Mouse (Mus musculus) telencephalon, adult 2 months (tissue): ENCODE data around the gene Nrros.

Experiments
- DNase-seq: peaks from one replicate; pipeline ENCODE4 v3.0.0-alpha.2; 2011; ENCODE audit warnings: low read depth, low spot score

Nrros gene

GRCm38 (mm10) chr16:32163392-32163791 is 2.0 kb downstream of the Nrros start:
- no peak for DNase-seq

DNA sequence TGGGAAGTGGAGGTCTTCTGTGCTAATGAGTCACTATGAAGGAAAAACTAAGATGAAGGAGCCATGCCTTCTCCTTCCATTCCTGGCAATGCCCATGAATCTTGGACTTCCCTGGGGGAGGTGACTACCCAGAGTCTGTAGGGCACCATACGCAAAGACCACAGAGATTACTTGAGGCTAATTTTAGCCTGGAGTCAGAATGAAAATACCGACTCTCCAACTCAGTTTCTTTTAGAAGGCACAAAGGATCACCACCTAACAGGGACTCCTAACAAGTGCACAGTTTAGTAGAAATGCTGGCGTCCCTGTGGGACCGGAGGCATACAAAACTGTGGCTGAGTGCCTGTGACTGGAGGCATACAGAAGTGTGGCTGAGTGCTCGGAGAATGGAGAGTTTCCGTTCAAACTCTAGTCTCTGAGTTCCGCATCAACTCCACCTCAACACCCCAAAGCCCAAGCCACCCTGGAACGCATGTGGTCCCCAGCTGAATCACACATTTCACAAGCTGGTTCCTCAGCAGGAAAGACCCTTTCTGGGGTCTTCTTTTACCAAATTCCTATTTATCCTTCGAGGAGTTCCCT is 4.6 kb downstream of the Nrros start:
- DNase-seq: no peak

GRCm38 (mm10) chr16:32158966-32159365 is 6.4 kb downstream of the Nrros start:
- DNase-seq: no peak

DNA sequence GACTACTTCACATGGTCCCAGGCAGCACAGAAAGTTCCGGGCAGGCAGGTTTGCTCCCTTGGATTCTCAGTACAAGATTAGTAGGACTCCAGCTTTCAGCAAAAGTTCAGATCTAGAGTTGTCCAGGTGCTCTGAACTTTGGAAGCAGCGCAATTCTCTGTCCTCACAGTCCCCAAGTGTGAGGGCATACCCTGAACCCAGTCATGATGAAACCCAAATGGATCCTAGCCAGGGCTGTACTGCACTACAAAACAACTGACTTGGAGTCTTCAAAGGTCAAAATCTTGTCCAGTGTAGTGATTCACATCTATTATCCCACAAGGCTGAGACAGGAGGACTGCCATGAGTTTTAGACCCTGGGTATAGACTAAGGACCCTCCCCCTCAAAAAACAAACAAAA is 8.0 kb downstream of the Nrros start:
- DNase-seq: no peak

- DNase-seq: no peak
Observed at GRCm38 (mm10) chr16:32156719-32157118, 8.7 kb downstream of the Nrros start.

DNA sequence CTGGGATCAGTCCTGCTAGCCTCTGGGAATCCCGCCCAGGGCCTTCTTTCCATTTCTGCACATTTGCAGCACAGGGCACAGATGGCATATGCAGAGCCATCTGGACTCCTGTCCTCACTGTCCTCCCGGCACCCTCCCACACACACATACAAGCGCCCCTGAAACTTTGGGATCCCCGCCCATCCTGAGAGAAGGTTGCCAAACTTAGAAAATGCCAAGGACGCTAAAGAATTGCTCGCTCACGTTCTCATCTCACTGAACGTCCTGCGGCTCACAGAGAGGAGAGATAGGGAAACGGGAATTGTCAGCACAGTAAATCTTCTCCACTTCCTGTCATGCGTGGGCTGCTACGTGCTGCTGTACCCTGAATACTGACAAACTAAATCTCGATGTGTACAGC is 11.0 kb downstream of the Nrros start:
- DNase-seq: peak; percentile 88

DNA sequence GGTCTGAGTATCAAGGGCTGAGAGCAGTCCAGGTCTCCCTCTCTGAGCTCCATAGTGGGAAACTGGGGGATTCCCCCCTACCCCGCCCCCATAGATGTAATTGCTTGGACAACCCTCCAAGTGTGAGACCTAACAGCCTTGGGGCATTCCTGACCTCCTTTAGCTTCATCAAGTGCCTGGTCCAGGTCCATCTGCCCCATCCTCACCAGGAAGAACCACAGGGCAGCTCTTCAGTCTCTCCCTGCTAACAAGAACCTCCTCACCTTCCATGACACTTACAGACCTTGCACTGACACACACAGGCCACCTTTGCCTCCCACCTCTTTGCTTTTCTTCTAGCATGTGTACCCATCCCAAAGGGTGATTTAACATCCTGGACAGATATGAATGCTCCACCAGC is 11.4 kb downstream of the Nrros start:
- DNase-seq: no peak

- no peak for DNase-seq
Observed at GRCm38 (mm10) chr16:32147589-32148207, 17.7 kb downstream of the Nrros start.

DNA sequence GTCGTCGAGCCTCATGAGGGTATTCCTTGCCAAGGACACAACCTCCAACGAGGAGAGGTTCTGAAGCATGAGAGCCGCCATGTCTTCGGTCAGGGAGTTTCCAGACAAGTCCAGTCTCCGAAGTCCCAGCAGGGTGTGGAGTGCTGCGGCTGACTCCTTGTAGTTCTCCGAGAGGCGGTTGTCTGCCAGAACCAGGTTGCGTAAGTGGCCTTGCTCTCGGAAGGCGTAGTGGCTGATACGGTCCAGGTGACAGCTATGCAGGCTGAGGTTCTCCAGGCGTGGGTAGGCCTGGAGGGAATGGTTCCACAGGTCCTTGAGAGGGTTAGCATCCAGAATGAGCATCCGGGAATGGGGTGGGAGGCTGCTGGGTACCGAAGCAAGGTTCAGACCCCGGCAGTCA is 20.8 kb downstream of the Nrros start:
- DNase-seq: no peak

DNA sequence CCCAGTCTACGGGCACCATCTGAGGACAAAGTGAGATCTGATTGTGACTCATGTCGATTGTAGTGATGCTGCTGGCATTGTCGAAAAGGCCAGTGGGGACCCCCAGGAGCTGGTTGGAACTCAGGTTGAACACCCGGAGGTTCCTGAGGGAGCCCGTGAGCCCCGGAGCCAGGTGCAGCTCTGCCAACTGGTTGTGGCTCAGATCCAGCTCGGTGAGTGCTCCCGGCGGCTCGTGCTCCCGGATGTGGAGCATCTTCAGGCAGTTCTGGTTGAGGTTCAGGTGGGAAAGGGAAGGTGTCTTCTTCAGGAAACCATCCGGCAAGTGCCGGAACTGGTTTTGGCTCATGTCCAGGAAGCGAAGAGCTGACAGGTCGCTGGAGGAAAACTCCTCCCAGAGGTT is 21.6 kb downstream of the Nrros start:
- no peak for DNase-seq

DNA sequence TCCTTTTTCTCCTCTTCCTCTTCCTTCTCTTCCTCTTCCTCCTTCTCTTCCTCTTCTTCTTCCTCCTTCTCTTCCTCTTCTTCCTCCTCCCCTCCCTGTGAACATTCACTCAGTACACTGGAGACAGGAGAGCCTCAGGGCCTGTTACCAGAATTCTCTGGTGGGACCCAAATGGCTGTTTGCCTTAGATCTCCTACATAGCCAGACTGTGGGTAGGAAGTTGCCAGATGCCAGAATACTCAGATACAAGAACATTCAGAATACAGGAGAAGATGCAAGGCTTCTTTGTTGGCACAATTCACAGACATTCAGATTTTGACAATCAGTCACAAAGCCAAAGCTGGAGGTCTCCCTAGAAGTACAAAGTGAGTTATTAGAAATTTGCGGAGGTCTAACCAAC is 26.4 kb downstream of the Nrros start:
- peak; percentile 38 for DNase-seq

DNA sequence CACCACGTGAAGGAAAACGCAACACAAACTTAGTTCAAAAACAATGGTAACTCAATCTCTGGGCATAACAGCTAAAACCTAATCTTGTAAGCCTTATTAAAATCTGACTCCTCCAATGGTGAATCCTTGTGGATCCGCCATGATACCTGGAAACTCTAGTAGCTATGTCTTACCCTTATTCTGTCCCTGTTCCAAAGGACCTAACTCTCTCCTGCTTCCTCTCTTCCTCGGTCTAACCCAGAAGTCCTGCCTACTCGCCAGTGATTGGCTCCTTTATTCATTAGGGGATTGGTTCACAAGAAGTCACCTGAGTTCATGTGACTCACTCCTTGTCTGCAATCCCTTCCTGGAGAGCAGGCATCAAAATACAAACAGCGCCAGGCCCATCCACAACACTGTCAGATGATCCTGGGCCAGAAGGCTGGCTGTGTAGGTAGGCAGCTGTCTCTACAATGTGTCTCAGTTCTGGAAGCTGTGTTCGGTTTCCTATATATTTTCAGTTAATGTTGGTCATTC is 29.5 kb downstream of the Nrros start:
- no peak for DNase-seq

DNA sequence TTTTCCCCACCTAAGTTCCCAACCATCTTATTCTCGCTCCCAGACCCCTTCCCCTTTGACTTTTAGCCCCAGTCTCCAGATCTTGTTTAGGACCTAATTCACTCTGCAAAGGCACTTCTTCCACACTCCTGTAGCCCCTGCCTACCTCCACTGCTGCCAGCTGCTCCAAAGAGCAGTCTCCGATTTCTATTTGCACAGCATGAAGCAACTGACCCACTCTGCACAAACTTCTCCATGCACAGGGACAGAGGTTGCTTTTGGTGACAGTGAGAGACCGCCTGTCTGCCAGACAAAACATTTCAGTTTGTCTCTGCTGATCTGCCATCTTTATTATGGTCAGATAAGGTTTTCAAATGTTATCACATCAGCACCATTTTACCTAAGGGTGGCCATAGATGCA is 32.2 kb downstream of the Nrros start:
- no peak for DNase-seq

DNA sequence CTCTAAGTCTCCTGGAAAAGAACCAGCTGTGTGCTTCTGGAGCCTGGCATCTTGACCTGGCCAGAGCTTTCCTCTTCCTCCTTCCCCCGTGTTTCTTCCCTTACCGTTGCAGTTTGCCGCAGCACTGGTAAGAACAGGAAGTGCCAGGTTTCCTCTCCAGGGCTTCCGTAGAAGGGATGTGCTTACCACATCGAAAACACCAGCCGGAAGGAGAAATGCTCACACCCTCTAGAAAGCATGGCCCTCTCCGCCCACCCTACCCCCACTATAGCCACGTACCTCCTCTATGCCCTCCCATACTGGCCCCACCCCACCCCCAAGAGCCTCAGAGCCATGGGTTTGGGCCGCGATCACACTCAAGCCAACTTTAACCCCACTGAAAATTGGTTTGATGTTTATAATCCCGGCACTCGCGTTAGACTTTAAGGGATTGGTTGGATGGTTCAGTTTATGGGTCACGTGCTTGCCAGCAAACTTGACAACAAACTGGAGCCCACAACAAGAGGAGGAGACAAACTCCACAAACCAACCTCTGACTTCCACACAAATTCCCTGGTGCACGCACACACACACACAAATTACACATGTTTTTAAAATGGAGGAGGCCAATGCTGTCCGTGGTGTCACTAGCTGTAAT is 35.1 kb downstream of the Nrros start:
- DNase-seq: no peak

DNA sequence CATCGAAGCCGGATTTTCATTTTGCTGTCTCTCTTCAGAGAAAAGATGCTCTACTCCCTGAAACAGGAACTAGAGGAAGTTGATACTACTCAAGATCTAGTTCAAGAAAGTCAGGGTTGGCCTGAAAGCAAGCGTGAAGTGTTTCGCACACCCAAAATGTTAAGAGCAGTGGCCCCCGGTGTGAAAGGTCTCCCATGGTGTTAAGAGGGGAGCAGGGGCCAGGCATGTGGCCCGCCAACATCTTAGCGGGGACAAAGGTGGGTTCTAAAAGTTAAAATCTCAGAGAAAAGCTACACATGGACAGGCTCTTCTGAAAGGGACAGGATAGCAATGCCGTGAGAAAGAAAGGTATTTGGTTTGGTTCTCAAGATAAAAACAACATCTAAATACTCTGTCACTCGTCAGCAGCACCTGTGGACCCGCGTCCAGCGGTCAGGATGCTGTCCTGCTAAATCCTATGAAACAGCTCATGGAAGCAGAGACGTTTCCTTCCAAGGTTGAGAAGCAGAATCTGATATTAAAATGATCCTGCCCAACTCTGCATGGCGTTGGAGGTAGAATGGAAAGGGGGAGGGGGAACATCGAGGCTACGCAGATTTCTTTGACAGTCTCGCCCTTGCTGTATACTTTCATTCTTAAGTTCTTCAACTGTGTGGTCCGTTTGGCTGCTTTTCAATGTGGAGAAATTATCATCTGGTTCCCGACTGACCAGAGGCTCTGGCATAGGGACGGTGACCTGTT is 35.8 kb downstream of the Nrros start:
- no peak for DNase-seq

DNA sequence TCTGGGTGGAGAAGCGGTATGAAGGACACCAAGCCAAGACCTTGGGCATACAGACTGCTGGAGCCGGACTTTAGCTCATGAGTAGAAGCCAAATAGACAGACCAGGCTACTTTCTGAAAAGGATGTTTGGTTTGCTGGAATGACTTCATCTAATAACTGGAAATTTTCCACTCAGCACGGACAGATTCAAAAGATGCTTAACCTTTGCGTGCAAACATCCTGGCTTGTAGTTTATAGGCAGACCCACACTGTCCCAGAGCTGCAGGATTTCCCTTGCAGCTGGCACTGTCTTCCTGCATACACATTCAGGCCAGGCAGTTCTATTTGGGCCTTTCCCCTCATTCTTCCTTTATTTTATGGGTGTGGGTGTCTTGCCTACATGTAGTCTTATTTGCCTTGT is 38.3 kb downstream of the Nrros start:
- DNase-seq: no peak

DNA sequence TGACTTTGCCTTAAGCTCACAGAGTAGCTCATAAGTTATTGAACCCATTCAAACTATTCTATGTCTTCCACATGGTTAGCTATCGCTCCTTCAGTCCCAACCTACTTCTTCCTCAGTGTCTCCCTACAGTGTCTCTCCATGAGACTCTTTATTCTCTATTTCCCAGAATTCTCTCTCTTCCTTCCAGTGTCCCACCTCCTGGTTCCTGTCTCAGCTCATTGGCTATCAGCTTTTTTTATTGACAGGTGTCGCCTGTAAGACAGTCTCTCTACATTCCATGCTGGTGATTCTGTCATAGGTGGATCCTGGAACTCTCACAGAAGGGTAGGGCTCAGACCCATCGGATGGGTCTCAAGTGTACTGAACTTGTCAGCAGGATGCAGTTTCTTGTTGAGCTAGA is 40.0 kb downstream of the Nrros start:
- DNase-seq: no peak

DNA sequence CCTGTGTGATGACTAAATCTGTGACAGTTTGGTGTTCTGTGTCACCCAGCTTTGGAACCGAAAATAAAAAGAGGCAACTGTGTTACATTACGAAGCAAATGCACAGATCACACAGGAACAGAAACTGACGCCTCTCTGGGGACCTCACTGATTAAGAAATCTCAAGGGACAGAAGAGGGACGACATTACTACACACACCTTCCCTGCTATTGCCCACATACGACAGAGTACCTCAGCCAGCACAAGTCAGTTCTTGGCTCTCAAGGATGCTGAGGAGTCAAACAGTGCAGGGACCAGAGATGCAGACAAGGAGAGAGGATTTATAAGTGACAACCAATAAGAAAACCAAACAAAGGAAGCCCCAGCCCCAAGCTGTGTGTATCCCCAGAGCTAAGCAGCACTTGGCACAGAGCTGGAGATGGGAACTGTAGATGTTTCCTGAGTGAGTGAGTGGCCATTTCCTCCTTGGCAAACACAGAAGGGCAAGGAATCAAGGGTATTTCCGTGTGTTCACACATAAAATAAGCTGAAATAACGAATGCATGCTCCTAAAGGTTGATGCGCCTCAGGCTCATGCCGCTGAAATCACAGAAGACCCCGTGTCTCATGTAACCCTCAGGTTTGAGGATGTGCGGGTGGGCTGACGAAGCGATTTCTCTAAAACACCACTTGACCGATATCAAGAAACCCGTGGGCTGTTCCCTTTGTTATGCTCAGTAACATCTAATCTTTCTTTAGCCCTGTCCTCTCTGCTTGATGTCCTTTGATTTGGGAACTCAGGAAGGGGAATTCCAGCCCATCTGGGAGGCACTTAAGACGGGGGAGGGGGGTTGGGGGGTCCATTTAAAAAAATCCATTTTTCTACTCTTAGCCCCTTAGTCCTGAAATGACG is 40.7 kb downstream of the Nrros start:
- no peak for DNase-seq

DNA sequence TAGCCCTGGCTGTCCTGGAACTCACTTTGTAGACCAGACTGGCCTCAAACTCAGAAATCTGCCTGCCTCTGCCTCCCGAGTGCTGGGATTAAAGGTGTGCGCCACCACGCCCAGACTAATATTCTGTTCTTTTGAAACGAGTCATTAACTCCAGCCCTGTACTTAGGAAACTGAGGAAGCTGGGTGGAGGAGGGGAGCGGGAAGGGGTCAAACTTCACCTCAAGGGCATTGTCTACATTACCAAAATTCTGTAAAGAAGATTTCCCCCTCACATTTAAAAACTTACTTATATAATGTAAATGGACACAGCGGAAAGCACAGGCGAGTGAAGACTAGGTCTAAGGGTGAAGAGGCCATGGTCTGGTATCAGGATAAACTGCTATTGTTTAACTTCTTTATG is 41.4 kb downstream of the Nrros start:
- DNase-seq: no peak

- no peak for DNase-seq
Observed at GRCm38 (mm10) chr16:32120454-32120853, 44.9 kb downstream of the Nrros start.

DNA sequence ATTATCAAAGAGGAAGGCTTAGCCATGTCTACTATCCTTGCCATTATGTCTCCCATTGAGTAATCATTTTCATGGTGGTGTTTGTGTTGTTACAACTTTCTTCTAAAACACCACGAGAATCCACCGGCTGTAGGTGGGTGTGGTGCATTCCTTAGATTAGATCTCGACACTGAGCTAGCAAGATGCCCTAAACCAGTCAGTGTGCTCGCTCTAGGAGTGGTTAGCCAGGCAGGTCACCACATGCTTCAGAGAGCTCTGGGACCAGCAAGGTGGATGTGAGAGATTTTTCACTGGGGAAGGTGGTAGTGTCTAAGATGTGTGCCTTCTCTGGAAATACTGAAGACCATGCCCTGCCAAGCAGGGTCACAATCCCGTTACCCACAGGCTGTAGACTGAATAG is 49.2 kb downstream of the Nrros start:
- DNase-seq: no peak

DNA sequence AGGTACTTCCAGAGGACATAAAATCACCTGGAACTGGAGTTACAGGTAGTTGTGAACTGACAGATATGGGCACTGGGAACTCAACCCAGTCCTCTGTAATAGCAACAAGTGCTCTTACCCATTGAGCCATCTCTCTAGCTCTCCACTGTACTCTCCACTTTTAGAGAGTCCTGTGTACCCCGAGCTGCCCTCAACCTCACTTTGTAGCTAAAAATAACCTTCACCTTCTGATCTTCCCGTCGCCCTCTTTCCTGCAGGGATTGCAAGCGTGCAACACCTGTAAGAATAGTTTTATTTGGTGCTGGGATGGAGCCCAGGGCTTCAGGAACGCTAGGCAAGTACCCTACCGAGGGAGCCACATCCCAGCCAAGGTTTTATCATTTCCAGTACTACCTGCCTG is 49.6 kb downstream of the Nrros start:
- DNase-seq: no peak
